In genomic region chr2:84865616-84866571, GRCm38 (mm10) we compare ENCODE assay signal across 9 mouse cellular contexts. TPM values are rescaled to one million over a fixed set of nuclear protein-coding genes. Genes with fewer than 3 reads are reported as not detected.
A peak's percentile ranks its signal among the peaks of the same experiment; 100 is the strongest.
DNase-seq lines count a peak whose midpoint lies in the region; ATAC-seq and TF ChIP-seq lines count a peak whose summit lies in the region.
"Had no signal": no experiment of that assay in that cellular context is flagged by ENCODE, and none has a peak within 500 bp of the region (broad histone marks: within the 10 kb centered on the region; RNA-seq: fewer than 3 reads in every experiment).

No protein-coding gene starts in this region.

- no peaks in the 10 kb centered on the region for H3K27me3 ChIP-seq in kidney, adult 2 months (replicated peaks; ENCODE audit: control insufficient read depth, insufficient read depth, low read length)
- H3K27me3 ChIP-seq in liver, embryonic 12.5 days (replicated peaks): peaks cover 61% of the 10 kb centered on the region
- H3K27me3 ChIP-seq in midbrain, postnatal 0 days (ENCODE audit: insufficient read depth, low read length): peaks cover 33% of the 10 kb centered on the region

- DNase-seq in layer of hippocampus, adult 11-12 months (ENCODE audit: low spot score): peak; percentile 80
- DNase-seq in layer of hippocampus, adult 9-10 months (ENCODE audit: low spot score): no peak
- DNase-seq in heart, adult 8-10 months (ENCODE audit: low spot score): peak; percentile 48
- peak; percentile 42 for DNase-seq in kidney, adult 2 months
- no peak for DNase-seq in midbrain, postnatal 0 days (ENCODE audit: low spot score)
- DNase-seq in testis, postnatal 14 days (ENCODE audit: low spot score): peak; percentile 74

- no peaks in the 10 kb centered on the region for H3K36me3 ChIP-seq in kidney, adult 2 months (ENCODE audit: control insufficient read depth, insufficient read depth, low read length)
- H3K36me3 ChIP-seq in liver, embryonic 12.5 days: peaks cover 32% of the 10 kb centered on the region
- H3K36me3 ChIP-seq in midbrain, postnatal 0 days (ENCODE audit: insufficient read depth, low read length): no peaks in the 10 kb centered on the region

- WGBS in kidney, adult 2 months: 2% methylated on average over 46 of the region's 47 CpGs
- WGBS in liver, embryonic 12.5 days (ENCODE audit: insufficient replicate concordance): 2% methylated on average over 47 of the region's 47 CpGs
- 2% methylated on average over 47 of the region's 47 CpGs for WGBS in midbrain, postnatal 0 days

- H3K4me2 ChIP-seq in liver, embryonic 12.5 days: peak overlapping the region; percentile 59
- peak overlapping the region; percentile 55 for H3K4me2 ChIP-seq in midbrain, postnatal 0 days (ENCODE audit: low read depth, low read length, poor library complexity, severe bottlenecking)

- peak; percentile 33; the same call in 1 of the 2 replicates for ATAC-seq in common myeloid progenitor, adult 5-6 weeks (replicated peaks; ENCODE audit: low read depth, poor library complexity, severe bottlenecking)
- no peak for ATAC-seq in liver, embryonic 12.5 days
- ATAC-seq in midbrain, postnatal 0 days (ENCODE audit: low FRiP score): peak; percentile 53

- no peak overlapping the region for H3K27ac ChIP-seq in kidney, adult 2 months (ENCODE audit: insufficient read depth, low read depth, low read length)
- no peak overlapping the region for H3K27ac ChIP-seq in liver, embryonic 12.5 days
- no peak overlapping the region for H3K27ac ChIP-seq in midbrain, postnatal 0 days (ENCODE audit: low read depth, low read length)
- H3K27ac ChIP-seq: macrophage had no signal

- H3K9ac ChIP-seq in liver, embryonic 12.5 days: peak overlapping the region; percentile 15; the same call in 1 of the 2 replicates
- 0 out of 2 replicates have a peak overlapping the region, but pooled peaks have one; percentile 45 for H3K9ac ChIP-seq in midbrain, postnatal 0 days (replicated peaks; ENCODE audit: low read length, poor library complexity, severe bottlenecking)

- H3K9me3 ChIP-seq in liver, embryonic 12.5 days (replicated peaks): no peaks in the 10 kb centered on the region
- no peaks in the 10 kb centered on the region for H3K9me3 ChIP-seq in midbrain, postnatal 0 days (ENCODE audit: low read length)

- H3K4me3 ChIP-seq in kidney, adult 2 months (ENCODE audit: insufficient read depth, low read depth, low read length): no peak overlapping the region
- peak overlapping the region; percentile 30 for H3K4me3 ChIP-seq in liver, embryonic 12.5 days
- H3K4me3 ChIP-seq in midbrain, postnatal 0 days (ENCODE audit: low read depth, low read length): peak overlapping the region; percentile 30

- no peak for TF ChIP-seq POLR2A in kidney, adult 2 months (IDR thresholded peaks at IDR 0.05; ENCODE audit: low read depth, low read length)

- peak; percentile 57 for TF ChIP-seq CTCF in kidney, adult 2 months (conservative IDR thresholded peaks at IDR 0.05; ENCODE audit: insufficient read depth, insufficient read length, low read depth, low read length)
- TF ChIP-seq CTCF in midbrain, postnatal 0 days (IDR thresholded peaks at IDR 0.05): peak; percentile 71

- H3K4me1 ChIP-seq in kidney, adult 2 months (ENCODE audit: control insufficient read depth, insufficient read depth, low read length): 0 out of 2 replicates have a peak, but pooled peaks cover 3% of the 10 kb centered on the region
- H3K4me1 ChIP-seq in liver, embryonic 12.5 days: peaks cover 38% of the 10 kb centered on the region
- no peaks in the 10 kb centered on the region for H3K4me1 ChIP-seq in midbrain, postnatal 0 days (ENCODE audit: insufficient read depth, low read length)

RNA-seq across cellular contexts. Expression of gene Rtn4rl2, which starts 20.6 kb away (rescaled TPM):
- total RNA-seq in common myeloid progenitor, adult 5-6 weeks (2017): not detected in 2 replicates
- 1 to 10 TPM; 1.6 to 3.9 (median 2.3) TPM for total RNA-seq in heart, adult 8-10 months (2022)
- 1.4 and 1.5 TPM in 2 replicates for polyA plus RNA-seq in kidney, adult 2 months (2012; rRNA removed)
- 0.29 and 0.31 TPM in 2 replicates for polyA plus RNA-seq in liver, embryonic 12.5 days (2016; fragmentation: Nextera tagmentation; extraction: Ambion mirVana)
- total RNA-seq in midbrain, postnatal 0 days (2014; rRNA removed): 7.7 and 11.4 TPM in 2 replicates
- 6.3 and 6.5 TPM in 2 replicates for polyA plus RNA-seq in midbrain, postnatal 0 days (2015; fragmentation: Nextera tagmentation; extraction: Ambion mirVana)
- polyA plus RNA-seq: macrophage had no signal

RNA-seq across cellular contexts. Expression of gene Slc43a1, which starts 27.2 kb away (rescaled TPM):
- total RNA-seq in common myeloid progenitor, adult 5-6 weeks (2017): 21.0 and 23.4 TPM in 2 replicates
- total RNA-seq in heart, adult 8-10 months (2022): 1 to 10 TPM; 1.6 to 2.8 (median 2.2) TPM
- polyA plus RNA-seq in kidney, adult 2 months (2012; rRNA removed): 3.6 and 4.3 TPM in 2 replicates
- polyA plus RNA-seq in liver, embryonic 12.5 days (2016; fragmentation: Nextera tagmentation; extraction: Ambion mirVana): 153 and 162 TPM in 2 replicates
- 0.99 and 1.8 TPM in 2 replicates for total RNA-seq in midbrain, postnatal 0 days (2014; rRNA removed)
- polyA plus RNA-seq in midbrain, postnatal 0 days (2015; fragmentation: Nextera tagmentation; extraction: Ambion mirVana): 0.34 and 0.46 TPM in 2 replicates

RNA-seq across cellular contexts. Expression of gene Timm10, which starts 39.1 kb away (rescaled TPM):
- total RNA-seq in common myeloid progenitor, adult 5-6 weeks (2017): 43.7 and 48.9 TPM in 2 replicates
- total RNA-seq in heart, adult 8-10 months (2022): 100 to 1,000 TPM; 119 to 134 (median 122) TPM
- polyA plus RNA-seq in kidney, adult 2 months (2012; rRNA removed): 62.2 and 90.3 TPM in 2 replicates
- polyA plus RNA-seq in liver, embryonic 12.5 days (2016; fragmentation: Nextera tagmentation; extraction: Ambion mirVana): 50.9 and 54.3 TPM in 2 replicates
- 43.6 and 62.5 TPM in 2 replicates for total RNA-seq in midbrain, postnatal 0 days (2014; rRNA removed)
- polyA plus RNA-seq in midbrain, postnatal 0 days (2015; fragmentation: Nextera tagmentation; extraction: Ambion mirVana): 85.0 and 99.0 TPM in 2 replicates

RNA-seq across cellular contexts. Expression of gene Smtnl1, which starts 43.4 kb away (rescaled TPM):
- total RNA-seq in common myeloid progenitor, adult 5-6 weeks (2017): not detected in 2 replicates
- under 1 TPM in 2 of 4 experiments, not detected in 2; 0.14 to 0.16 TPM for total RNA-seq in heart, adult 8-10 months (2022)
- 2.6 TPM in 1 of 2 replicates, not detected in the other for polyA plus RNA-seq in kidney, adult 2 months (2012; rRNA removed)
- 0.29 and 0.43 TPM in 2 replicates for polyA plus RNA-seq in liver, embryonic 12.5 days (2016; fragmentation: Nextera tagmentation; extraction: Ambion mirVana)
- total RNA-seq in midbrain, postnatal 0 days (2014; rRNA removed): not detected in 2 replicates
- polyA plus RNA-seq in midbrain, postnatal 0 days (2015; fragmentation: Nextera tagmentation; extraction: Ambion mirVana): not detected in 2 replicates
- polyA plus RNA-seq: macrophage had no signal

Comparison
In these comparisons a context has a peak if more than half of its experiments do, and no peak if none do; other contexts are left out.
1. DNase-seq: peak in layer of hippocampus, adult 11-12 months (single experiment), heart, adult 8-10 months (single experiment), kidney, adult 2 months (single experiment) and testis, postnatal 14 days (single experiment); none in layer of hippocampus, adult 9-10 months (single experiment) and midbrain, postnatal 0 days (single experiment).